Mouse (Mus musculus): Measurements from ENCODE around the gene Fam183b.
"Not testable (repeated sequence)": the region's sequence is repeated elsewhere in the genome, so short reads cannot be mapped to it uniquely, and the experiment has no call there.

Fam183b gene

DNA sequence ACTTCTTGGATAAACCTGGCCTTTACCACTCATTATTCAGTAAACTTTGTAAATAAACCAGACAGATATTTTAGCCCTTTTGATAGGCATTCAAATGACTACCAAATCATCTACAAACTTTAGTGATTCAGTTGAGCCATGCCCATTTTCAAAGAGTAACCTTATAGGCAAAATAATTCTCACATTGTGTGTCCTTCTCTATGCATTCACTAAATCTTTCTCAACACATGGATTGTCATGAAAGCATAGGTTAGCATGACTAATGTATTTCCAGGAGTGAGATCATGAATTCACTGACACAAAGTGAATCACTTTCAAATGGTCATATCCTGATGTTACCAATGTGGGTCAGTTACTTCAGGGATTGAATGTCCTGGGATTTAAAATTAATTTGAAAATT is 28.9 kb downstream of the Fam183b start, which contains the start of gene Olfr315:
Gene Olfr315, plus strand, starts transcription at position 301 of the 400 bp plus-strand sequence.
- DNase-seq (ENCODE audit: low read depth), result no peak

GRCm38 (mm10) chr11:58752434-58752833 is 49.3 kb downstream of the Fam183b start, which contains the start of gene Olfr316:
Gene Olfr316, plus strand, starts transcription at chr11:58752734.
- no peak for DNase-seq (ENCODE audit: low read depth)

DNA sequence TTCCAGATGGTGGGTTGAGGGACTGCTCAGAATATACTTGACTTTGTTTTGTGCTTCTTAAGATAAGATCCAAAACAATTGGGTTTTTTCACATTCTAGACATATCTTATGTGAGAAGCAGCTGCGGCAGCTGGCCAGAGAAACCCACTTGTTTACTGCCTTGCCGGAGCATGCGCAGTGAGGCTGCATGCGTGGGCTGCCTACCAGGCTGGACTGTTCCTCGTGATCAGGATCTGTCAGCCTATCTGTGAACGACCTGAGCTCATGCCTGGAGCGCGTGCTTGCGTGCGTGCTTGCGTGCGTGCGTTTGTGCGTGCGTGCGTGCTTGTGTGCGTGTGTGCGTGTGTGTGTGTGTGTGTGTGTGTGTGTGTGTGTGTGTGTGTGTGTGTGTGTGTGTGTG is 50.7 kb downstream of the Fam183b start:
- DNase-seq (ENCODE audit: low read depth), result not testable (repeated sequence)

Measured in c-Kit-positive CD71-negative TER-119-negative erythroid progenitor cells, embryonic 14.5 days (primary cell).